Mouse (Mus musculus) limb, embryonic 11.5 days (tissue): ENCODE data around the gene Parp16. TPM values are rescaled to one million over a fixed set of nuclear protein-coding genes. Genes with fewer than 3 reads are reported as not detected.
A peak's percentile ranks its signal among the peaks of the same experiment; 100 is the strongest.

Source experiments
- ATAC-seq: fragments of 200-750 bp; cut with Nextera tagmentation; 2 replicates; pipeline ENCODE4 v1.8.0; 2017; ENCODE audit warnings: low read depth; ENCODE audit not compliant: insufficient number of reproducible peaks, low FRiP score, low TSS enrichment
- DNase-seq: peaks from one replicate; pipeline ENCODE4 v3.0.0-alpha.2; 2015; ENCODE audit warnings: low spot score
- H3K27ac ChIP-seq: fragments of 300-500 bp; sonication (generic); replicated peaks from 2 replicates; pipeline ENCODE4 v1.5.1; 2014; ENCODE audit warnings: low read depth, mild to moderate bottlenecking, low read length
- H3K27me3 ChIP-seq: fragments of 300-500 bp; sonication (generic); 2 replicates; pipeline ENCODE4 v1.6.1; 2014; ENCODE audit warnings: mild to moderate bottlenecking, low read length, mixed read lengths; ENCODE audit not compliant: control insufficient read depth, insufficient read depth
- H3K36me3 ChIP-seq: fragments of 300-500 bp; sonication (generic); 2 replicates; pipeline ENCODE4 v1.6.1; 2014; ENCODE audit warnings: mild to moderate bottlenecking, low read length, moderate library complexity, mixed read lengths; ENCODE audit not compliant: control insufficient read depth, insufficient read depth
- H3K4me1 ChIP-seq: fragments of 300-500 bp; sonication (generic); 2 replicates; pipeline ENCODE4 v1.6.1; 2014; ENCODE audit warnings: low read length, mixed read lengths; ENCODE audit not compliant: control insufficient read depth, insufficient read depth
- H3K4me2 ChIP-seq: fragments of 300-500 bp; sonication (generic); 2 replicates; pipeline ENCODE4 v1.6.1; 2014; ENCODE audit warnings: low read depth, mild to moderate bottlenecking, moderate library complexity; ENCODE audit not compliant: severe bottlenecking
- H3K4me3 ChIP-seq: fragments of 300-500 bp; sonication (generic); 2 replicates; pipeline ENCODE4 v1.5.1; 2014; ENCODE audit warnings: low read depth, low read length
- H3K9ac ChIP-seq: fragments of 300-500 bp; sonication (generic); 2 replicates; pipeline ENCODE4 v1.6.1; 2014; ENCODE audit warnings: mild to moderate bottlenecking, low read length
- H3K9me3 ChIP-seq: fragments of 300-500 bp; sonication (generic); 2 replicates; pipeline ENCODE4 v1.6.1; 2016; ENCODE audit warnings: low read length; ENCODE audit not compliant: control insufficient read depth
- WGBS: fragments of 180-500 bp; shearing (Covaris S2); extraction: QIAGEN DNeasy Blood & Tissue Kit; methylation state at CpG from one replicate; pipeline ENCODE4 v1.1.7; 2014; 5-methylcytosine and 5-hydroxymethylcytosine counted together
- polyA plus RNA-seq: library from polyadenylated mRNA; unstranded; fragments of >200 nt; fragmentation: Nextera tagmentation; extraction: Ambion mirVana; gene quantifications from 2 replicates; pipeline ENCODE4 v1.2.1, GENCODE M21; 2014

Parp16 gene
- polyA plus RNA-seq, 1 experiment from 2014 or later, result 7.2 TPM

DNA sequence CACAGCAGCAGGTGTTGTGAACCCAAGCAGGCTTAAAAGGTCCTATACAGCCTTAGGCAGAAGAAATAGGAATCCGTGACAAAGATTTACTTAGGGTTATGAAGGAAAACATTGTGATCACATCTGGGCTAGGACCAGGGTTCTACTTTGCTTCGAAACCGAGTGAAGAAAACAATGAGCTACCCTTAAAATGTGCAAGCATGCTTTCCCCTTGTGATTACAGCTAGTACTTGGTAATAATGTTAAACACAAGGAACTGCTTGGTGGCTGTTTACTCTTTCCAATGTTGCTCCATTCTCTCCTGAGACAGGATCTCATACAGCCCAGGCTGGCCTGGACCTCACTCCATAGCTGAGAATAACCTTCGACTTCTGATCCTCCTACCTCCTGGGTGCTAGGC, 34.0 kb upstream of the Parp16 start:
- Histone ChIP-seq H3K4me1 (peaks cover 53% of the 10 kb centered on the region), H3K27ac (no peak overlapping the region), H3K9me3 (no peaks in the 10 kb centered on the region), H3K27me3 (no peaks in the 10 kb centered on the region), H3K4me2 (no peak overlapping the region), H3K4me3 (no peak overlapping the region), H3K36me3 (no peaks in the 10 kb centered on the region), H3K9ac (no peak overlapping the region)
- DNase-seq (no peak), ATAC-seq (no peak)
- WGBS, result 43% methylated on average over 4 of the region's 4 CpGs

DNA sequence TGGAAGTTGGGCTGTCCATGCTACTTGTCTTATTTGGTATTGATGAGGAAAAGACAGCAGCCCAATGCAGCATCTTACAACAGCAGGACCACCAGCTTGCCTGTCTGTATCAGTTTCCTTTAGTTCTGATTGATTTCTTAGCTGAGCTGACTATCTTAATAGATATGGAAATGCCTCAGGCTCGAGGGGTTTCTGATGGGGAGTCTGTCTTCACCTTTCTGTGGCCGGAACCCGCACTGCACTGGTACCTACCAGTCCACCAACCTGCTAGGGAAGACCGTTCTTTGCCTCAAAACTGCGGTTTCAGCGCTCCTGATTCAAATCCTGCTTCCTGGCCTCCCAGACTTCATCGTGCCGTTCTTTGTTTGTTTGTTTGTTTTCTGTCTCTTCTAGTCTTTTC, 33.3 kb upstream of the Parp16 start:
- Histone ChIP-seq H3K9me3 (no peaks in the 10 kb centered on the region), H3K4me1 (peaks cover 51% of the 10 kb centered on the region), H3K9ac (no peak overlapping the region), H3K27ac (peak overlapping the region; percentile 82; the same call in 1 of the 2 replicates), H3K4me3 (no peak overlapping the region), H3K27me3 (no peaks in the 10 kb centered on the region), H3K36me3 (no peaks in the 10 kb centered on the region), H3K4me2 (peak overlapping the region; percentile 80; the same call in 1 of the 2 replicates)
- DNase-seq, result no peak
- 15% methylated on average over 8 of the region's 8 CpGs for WGBS
- no peak for ATAC-seq

DNA sequence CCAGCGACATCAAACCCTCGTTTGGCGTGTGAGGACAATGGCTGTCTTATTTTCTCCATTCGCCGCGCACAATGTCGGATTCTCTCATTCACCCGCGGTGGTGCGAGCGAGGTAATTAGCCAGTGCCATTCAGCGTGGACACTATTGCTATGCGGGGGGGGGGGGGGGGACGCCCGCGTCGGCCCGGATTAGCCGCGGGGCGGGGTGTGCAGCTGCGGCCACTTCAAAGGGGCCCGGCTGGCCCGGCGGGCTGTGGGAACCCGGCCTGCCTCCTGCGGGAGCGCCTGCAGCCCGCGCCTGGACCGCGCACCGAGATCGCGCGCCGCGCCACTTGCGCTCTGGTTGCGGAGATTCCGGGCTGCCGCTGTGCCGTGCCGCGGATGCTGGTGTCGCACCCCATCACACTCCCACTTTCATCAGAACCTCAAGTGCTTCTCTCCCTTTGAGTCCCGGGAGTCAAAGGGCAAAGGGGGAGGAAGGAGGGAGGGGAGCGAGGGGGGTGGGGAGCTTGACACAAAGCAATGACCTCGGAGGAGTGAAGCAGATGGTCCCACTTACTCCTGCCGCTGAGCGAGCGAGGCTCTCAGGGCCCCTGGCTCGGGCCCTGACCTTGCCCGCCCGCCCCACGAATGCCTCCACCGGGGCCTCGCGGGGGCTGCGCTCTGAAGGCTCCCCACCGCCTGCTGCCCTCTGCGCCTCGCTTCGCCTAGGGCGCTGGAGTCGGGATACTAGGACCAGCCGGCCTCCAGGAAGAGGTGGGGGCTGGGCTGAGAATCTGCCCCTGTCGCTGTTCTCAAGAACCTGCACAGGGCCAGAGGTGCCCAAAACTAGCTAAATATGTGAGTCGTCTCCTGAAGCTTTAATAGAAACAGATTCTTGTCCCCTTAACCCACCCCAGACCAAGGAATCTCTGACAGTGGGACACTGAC, 32.2 kb upstream of the Parp16 start:
- H3K4me1 ChIP-seq, result peaks cover 50% of the 10 kb centered on the region
- no peaks in the 10 kb centered on the region for H3K36me3 ChIP-seq
- H3K27ac ChIP-seq, result peak overlapping the region; percentile 82
- H3K4me3 ChIP-seq, result peak overlapping the region; percentile 34
- under 1% methylated on average over 46 of the region's 69 CpGs for WGBS
- ATAC-seq (peak; percentile 60), DNase-seq (peak; percentile 81)
- H3K4me2 ChIP-seq, result peak overlapping the region; percentile 80
- H3K9me3 ChIP-seq, result no peaks in the 10 kb centered on the region
- no peaks in the 10 kb centered on the region for H3K27me3 ChIP-seq
- peak overlapping the region; percentile 67 for H3K9ac ChIP-seq

DNA sequence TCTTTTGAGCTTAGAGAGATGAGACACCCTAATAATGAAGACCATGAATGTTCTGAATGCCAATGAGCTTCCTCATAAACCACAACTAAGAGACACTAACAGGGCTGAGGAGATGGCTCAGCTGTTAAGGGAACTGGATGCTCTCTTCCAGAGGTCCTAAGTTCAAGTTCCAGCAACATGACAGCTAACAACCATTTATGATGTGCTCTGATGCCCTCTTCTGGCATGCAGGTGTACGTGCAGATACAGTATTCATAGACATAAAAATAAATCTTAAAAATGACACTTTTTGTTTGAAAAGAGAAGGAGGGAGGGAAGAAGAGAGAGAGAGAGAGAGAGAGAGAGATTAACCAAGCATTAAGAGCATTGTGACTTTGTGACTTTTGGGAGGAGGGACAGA, 30.3 kb upstream of the Parp16 start:
- H3K36me3 ChIP-seq, result no peaks in the 10 kb centered on the region
- H3K9me3 ChIP-seq, result no peaks in the 10 kb centered on the region
- no peak overlapping the region for H3K9ac ChIP-seq
- H3K27me3 ChIP-seq, result no peaks in the 10 kb centered on the region
- no peak overlapping the region for H3K27ac ChIP-seq
- H3K4me1 ChIP-seq, result peaks cover 62% of the 10 kb centered on the region
- ATAC-seq (no peak), DNase-seq (no peak)
- 17% methylated on average over 1 of the region's 1 CpGs for WGBS
- H3K4me3 ChIP-seq, result no peak overlapping the region
- no peak overlapping the region for H3K4me2 ChIP-seq

DNA sequence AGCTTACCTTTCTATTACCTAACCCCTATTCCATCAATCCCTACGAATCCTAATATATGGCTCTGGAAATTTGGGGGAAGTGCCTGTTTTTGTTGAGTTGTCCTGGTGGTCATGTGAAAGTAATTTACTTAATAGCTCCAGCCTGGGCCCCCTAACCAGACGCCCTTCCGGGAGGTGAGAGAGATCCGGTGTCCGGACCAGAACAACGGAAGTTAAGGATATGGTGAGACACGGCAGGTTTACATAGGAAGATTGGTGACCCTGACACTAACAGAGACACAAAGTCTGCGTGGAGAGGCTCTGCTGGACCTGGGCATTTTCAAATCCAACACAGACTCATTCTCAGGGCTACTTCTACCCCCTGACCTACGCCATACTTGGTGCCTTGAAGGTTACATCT, 28.8 kb upstream of the Parp16 start:
- ATAC-seq (no peak), DNase-seq (peak; percentile 67)
- H3K27ac ChIP-seq, result peak overlapping the region; percentile 68
- no peaks in the 10 kb centered on the region for H3K36me3 ChIP-seq
- WGBS, result 13% methylated on average over 9 of the region's 9 CpGs
- no peak overlapping the region for H3K9ac ChIP-seq
- H3K27me3 ChIP-seq, result no peaks in the 10 kb centered on the region
- H3K4me1 ChIP-seq, result peaks cover 63% of the 10 kb centered on the region
- no peaks in the 10 kb centered on the region for H3K9me3 ChIP-seq
- H3K4me3 ChIP-seq, result no peak overlapping the region
- no peak overlapping the region for H3K4me2 ChIP-seq

DNA sequence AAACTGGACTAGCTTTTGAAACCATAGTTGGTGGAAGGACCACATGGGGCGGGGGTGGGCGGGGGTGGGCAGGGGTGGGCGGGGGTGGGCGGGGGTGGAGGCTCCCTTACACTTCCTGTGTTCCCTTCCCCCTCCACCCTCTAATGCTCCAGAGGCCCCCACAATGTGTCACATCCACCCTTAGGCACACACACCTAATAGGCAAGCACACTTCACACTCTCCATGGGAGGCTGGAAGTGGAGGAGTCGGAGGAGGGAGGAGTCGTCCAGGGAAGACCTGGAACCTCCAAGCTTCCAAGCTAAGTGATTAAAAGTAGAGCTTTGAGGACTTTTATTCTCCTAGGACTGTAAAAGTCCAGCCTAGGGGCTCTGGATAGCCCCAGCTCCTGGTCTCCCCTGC, 26.6 kb upstream of the Parp16 start:
- no peak overlapping the region; the same call in 1 of the 2 replicates for H3K9ac ChIP-seq
- H3K4me2 ChIP-seq, result no peak overlapping the region; the same call in 1 of the 2 replicates
- no peak overlapping the region for H3K4me3 ChIP-seq
- H3K36me3 ChIP-seq, result no peaks in the 10 kb centered on the region; the same call in 1 of the 2 replicates
- H3K4me1 ChIP-seq, result peaks cover 58% of the 10 kb centered on the region
- peak overlapping the region; percentile 89 for H3K27ac ChIP-seq
- DNase-seq, result no peak
- H3K27me3 ChIP-seq, result no peaks in the 10 kb centered on the region
- 9% methylated on average over 6 of the region's 6 CpGs for whole genome bisulfite sequencing
- 0 out of 2 replicates have a peak, but pooled peaks have one; percentile 48 for ATAC-seq
- no peaks in the 10 kb centered on the region for H3K9me3 ChIP-seq

DNA sequence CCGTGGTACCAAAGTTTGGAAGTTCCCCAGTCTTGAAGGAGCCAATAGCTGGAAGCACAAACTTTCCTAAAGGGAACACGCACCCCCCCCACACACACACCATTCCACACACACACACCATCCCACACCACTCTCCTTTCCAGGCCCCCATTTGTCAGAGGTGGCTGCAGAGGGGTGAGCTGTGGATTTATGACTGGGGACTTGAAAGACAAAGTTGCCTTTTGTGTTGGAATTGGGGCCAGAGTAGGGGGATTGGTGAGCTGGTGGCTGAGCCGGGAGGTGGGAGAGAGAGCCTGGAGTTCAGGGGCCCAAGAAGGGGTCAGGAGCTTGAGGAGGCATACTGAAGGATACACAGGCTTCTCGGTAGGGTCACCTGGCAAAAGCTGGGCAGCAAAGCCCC, 26.2 kb upstream of the Parp16 start:
- H3K27ac ChIP-seq, result peak overlapping the region; percentile 89
- no peaks in the 10 kb centered on the region for H3K27me3 ChIP-seq
- peak; percentile 71 for DNase-seq
- peak; percentile 72 for ATAC-seq
- H3K36me3 ChIP-seq, result no peaks in the 10 kb centered on the region; the same call in 1 of the 2 replicates
- WGBS, result 6% methylated on average over 4 of the region's 4 CpGs
- H3K4me2 ChIP-seq, result no peak overlapping the region; the same call in 1 of the 2 replicates
- no peaks in the 10 kb centered on the region for H3K9me3 ChIP-seq
- H3K9ac ChIP-seq, result no peak overlapping the region; the same call in 1 of the 2 replicates
- peaks cover 57% of the 10 kb centered on the region for H3K4me1 ChIP-seq
- H3K4me3 ChIP-seq, result no peak overlapping the region

DNA sequence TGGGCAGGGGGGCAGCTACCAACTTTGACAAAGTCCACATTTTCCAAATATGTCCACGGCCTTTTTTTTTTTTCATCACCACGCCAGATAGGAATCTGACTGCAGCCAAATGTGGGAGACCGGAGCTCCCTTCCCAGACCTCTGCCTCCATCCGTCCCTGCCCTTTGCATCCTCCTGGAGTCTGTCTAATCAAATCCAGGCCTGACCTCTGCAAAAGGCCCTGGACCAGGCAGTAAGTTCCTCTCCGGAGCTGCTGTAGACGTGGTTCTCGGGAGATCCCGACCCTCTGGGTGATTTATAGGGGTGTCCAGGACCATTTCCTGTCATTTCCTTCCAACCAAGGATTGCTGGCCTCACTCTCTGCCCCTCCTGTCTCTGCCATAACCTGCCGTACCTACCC, 22.5 kb upstream of the Parp16 start:
- WGBS, result 9% methylated on average over 9 of the region's 9 CpGs
- Histone ChIP-seq H3K4me1 (peaks cover 65% of the 10 kb centered on the region), H3K27ac (peak overlapping the region; percentile 56; the same call in 1 of the 2 replicates), H3K4me3 (no peak overlapping the region), H3K9ac (no peak overlapping the region), H3K9me3 (no peaks in the 10 kb centered on the region), H3K36me3 (no peaks in the 10 kb centered on the region; the same call in 1 of the 2 replicates), H3K4me2 (no peak overlapping the region), H3K27me3 (no peaks in the 10 kb centered on the region)
- no peak for ATAC-seq
- peak; percentile 65 for DNase-seq
